Mouse (Mus musculus) lung, embryonic 14.5 days (tissue): ENCODE measurements around the gene Inhbb. TPM values are rescaled to one million over a fixed set of nuclear protein-coding genes. Genes with fewer than 3 reads are reported as not detected.

Experiments
- ATAC-seq: fragments of 200-750 bp; cut with Nextera tagmentation; 2 replicates; pipeline ENCODE4 v1.8.0; 2017; ENCODE audit warnings: mild to moderate bottlenecking, moderate TSS enrichment, moderate library complexity; ENCODE audit not compliant: insufficient read depth
- DNase-seq: peaks from one replicate; pipeline ENCODE4 v3.0.0-alpha.2; 2015
- H3K27ac ChIP-seq: fragments of 300-500 bp; sonication (generic); 2 replicates; pipeline ENCODE4 v1.5.1; 2014; ENCODE audit warnings: low read depth, mild to moderate bottlenecking, moderate library complexity
- H3K27me3 ChIP-seq: fragments of 300-500 bp; sonication (generic); 2 replicates; pipeline ENCODE4 v1.6.1; 2014; ENCODE audit warnings: low read length, control low read depth; ENCODE audit not compliant: insufficient read depth
- H3K36me3 ChIP-seq: fragments of 300-500 bp; sonication (generic); 2 replicates; pipeline ENCODE4 v1.6.1; 2014; ENCODE audit warnings: control low read depth; ENCODE audit not compliant: insufficient read depth
- H3K4me1 ChIP-seq: fragments of 300-500 bp; sonication (generic); 2 replicates; pipeline ENCODE4 v1.6.1; 2014; ENCODE audit warnings: antibody characterized with exemption, control low read depth; ENCODE audit not compliant: insufficient read depth
- H3K4me2 ChIP-seq: fragments of 300-500 bp; sonication (generic); 2 replicates; pipeline ENCODE4 v1.6.1; 2014; ENCODE audit warnings: mild to moderate bottlenecking
- H3K4me3 ChIP-seq: fragments of 300-500 bp; sonication (generic); 2 replicates; pipeline ENCODE4 v1.5.1; 2014; ENCODE audit warnings: low read depth, low read length
- H3K9ac ChIP-seq: fragments of 300-500 bp; sonication (generic); 2 replicates; pipeline ENCODE4 v1.6.1; 2014
- H3K9me3 ChIP-seq: fragments of 300-500 bp; sonication (generic); 2 replicates; pipeline ENCODE4 v1.6.1; 2016; ENCODE audit warnings: low read depth, low read length, control low read depth
- CTCF ChIP-seq: IDR thresholded peaks from 2 replicates; pipeline ENCODE4 v1.5.1; 2016; ENCODE audit warnings: antibody characterized with exemption, low read depth
- WGBS: fragments of 180-500 bp; shearing (Covaris S2); extraction: QIAGEN DNeasy Blood & Tissue Kit; methylation state at CpG from one replicate; pipeline ENCODE4 v1.1.7; 2014; 5-methylcytosine and 5-hydroxymethylcytosine counted together
- polyA plus RNA-seq: library from polyadenylated mRNA; unstranded; fragments of >200 nt; fragmentation: Nextera tagmentation; extraction: Ambion mirVana; gene quantifications from 2 replicates; pipeline ENCODE4 v1.2.1, GENCODE M21; 2014

Inhbb gene
- polyA plus RNA-seq, 1 experiment from 2014 or later, result 0.13 TPM

DNA sequence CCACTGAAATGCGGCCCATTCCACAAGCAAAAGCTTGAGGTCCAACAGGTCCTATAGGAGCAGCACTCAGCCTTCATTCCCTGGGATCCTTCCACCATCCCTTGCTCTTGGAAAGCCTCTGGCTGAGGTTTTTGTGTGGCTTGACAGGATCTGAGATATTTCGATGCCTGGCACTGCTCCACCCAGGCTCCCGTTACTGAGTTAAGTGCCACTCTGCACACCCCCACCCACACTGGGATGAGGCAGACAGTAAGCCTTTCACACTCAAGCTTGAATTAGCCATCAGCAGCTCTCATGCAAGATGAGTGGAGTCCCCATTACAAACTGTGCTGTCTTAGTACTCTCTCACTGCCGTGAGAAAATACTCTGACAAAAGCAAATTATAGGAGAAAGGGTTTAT is 41.4 kb downstream of the Inhbb start:
- ATAC-seq, result no peak
- no peak for TF ChIP-seq CTCF

DNA sequence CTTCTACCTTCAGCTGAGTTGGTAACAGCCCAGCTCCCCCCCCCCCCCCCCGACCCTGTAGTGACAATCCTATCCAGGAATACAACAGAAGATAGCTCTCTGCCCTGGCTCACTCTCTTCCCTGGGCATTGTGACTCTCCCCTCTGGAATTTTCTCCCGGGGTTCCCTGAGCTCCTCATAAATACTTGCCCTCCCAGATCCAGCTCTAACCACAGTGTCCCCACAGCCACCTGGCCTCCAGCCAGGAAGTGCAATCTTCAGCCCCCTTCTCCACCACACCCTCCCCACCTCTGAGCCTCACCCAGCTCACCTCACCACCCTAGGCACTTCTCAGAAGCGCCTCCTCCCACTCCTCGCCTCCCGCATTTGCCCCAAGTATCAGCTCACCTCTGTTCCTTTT is 46.7 kb downstream of the Inhbb start:
- no peak overlapping the region for H3K4me3 ChIP-seq
- ATAC-seq (no peak), DNase-seq (no peak)
- no peaks in the 10 kb centered on the region for H3K27me3 ChIP-seq
- H3K36me3 ChIP-seq, result no peaks in the 10 kb centered on the region
- 57% methylated on average over 5 of the region's 5 CpGs for WGBS
- H3K9ac ChIP-seq, result no peak overlapping the region
- H3K4me2 ChIP-seq, result no peak overlapping the region
- no peaks in the 10 kb centered on the region for H3K4me1 ChIP-seq
- H3K9me3 ChIP-seq, result no peaks in the 10 kb centered on the region
- TF ChIP-seq CTCF, result no peak
- H3K27ac ChIP-seq, result no peak overlapping the region

More for the DNA sequence above, 41.4 kb downstream of the Inhbb start:
- H3K9me3 ChIP-seq, result no peaks in the 10 kb centered on the region
- H3K9ac ChIP-seq, result no peak overlapping the region
- no peaks in the 10 kb centered on the region for H3K4me1 ChIP-seq
- DNase-seq, result no peak
- H3K36me3 ChIP-seq, result no peaks in the 10 kb centered on the region
- H3K4me2 ChIP-seq, result no peak overlapping the region
- no peaks in the 10 kb centered on the region for H3K27me3 ChIP-seq
- no peak overlapping the region for H3K27ac ChIP-seq
- no peak overlapping the region for H3K4me3 ChIP-seq
- WGBS, result 73% methylated on average over 4 of the region's 4 CpGs

DNA sequence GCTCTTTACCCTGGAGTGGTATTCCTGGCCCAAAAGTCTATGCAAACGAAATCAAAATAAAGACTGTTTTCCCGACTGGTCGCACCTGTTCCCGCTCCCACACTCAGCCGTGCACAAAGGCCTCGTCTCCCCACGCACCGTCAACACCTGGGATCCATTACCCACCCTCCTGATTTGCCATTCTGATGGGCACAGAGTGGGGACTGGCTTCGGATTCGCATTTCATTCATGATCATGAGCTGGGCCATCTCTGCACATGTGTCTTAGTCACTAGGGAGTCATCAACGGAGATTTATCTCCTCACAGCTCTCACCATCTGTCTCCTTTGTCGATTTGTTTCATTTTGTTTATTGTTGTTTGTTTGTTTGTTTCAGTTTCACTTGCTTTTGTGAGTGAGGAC is 54.5 kb downstream of the Inhbb start:
- H3K4me1 ChIP-seq, result no peaks in the 10 kb centered on the region
- no peaks in the 10 kb centered on the region for H3K36me3 ChIP-seq
- H3K4me2 ChIP-seq, result no peak overlapping the region
- H3K27ac ChIP-seq, result no peak overlapping the region
- DNase-seq (no peak), ATAC-seq (no peak)
- H3K9me3 ChIP-seq, result no peaks in the 10 kb centered on the region
- no peak overlapping the region for H3K4me3 ChIP-seq
- H3K27me3 ChIP-seq, result no peaks in the 10 kb centered on the region
- 60% methylated on average over 12 of the region's 12 CpGs for WGBS
- TF ChIP-seq CTCF, result no peak
- H3K9ac ChIP-seq, result no peak overlapping the region

DNA sequence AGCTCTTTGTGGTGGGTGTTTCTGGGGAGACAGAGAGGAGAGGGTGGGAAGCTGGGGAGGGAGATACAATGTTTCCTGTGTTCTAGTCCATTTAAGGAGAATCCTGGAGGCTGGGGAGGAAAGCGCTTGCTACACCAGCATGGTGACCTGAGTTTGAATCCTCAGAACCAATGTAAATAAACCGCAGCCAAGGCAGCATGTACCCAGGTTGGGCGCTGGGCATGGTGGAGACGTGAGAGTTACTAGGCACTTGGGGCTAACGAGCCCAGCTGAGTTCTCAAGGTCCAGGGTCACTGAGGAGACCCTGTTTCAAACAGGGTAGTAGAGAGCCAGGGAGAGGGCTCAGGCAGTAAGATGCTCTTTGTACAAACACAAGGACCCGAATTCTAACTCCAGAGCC is 55.7 kb downstream of the Inhbb start:
- ATAC-seq (no peak), DNase-seq (no peak)
- H3K9ac ChIP-seq, result no peak overlapping the region
- H3K9me3 ChIP-seq, result no peaks in the 10 kb centered on the region
- H3K4me3 ChIP-seq, result no peak overlapping the region
- no peak for TF ChIP-seq CTCF
- H3K4me2 ChIP-seq, result no peak overlapping the region
- WGBS, result 51% methylated on average over 6 of the region's 6 CpGs
- no peaks in the 10 kb centered on the region for H3K4me1 ChIP-seq
- H3K27ac ChIP-seq, result no peak overlapping the region
- H3K36me3 ChIP-seq, result no peaks in the 10 kb centered on the region
- H3K27me3 ChIP-seq, result no peaks in the 10 kb centered on the region

Other genes starting within 250 kb of the Inhbb start
- 219 and 221 TPM in 2 replicates for gene Ralb, start 82.5 kb upstream of the Inhbb start, polyA plus RNA-seq
- 32.4 and 33.2 TPM in 2 replicates for gene Tmem185b, start 103.9 kb upstream of the Inhbb start, polyA plus RNA-seq
- gene Epb41l5, start 226.8 kb upstream of the Inhbb start, polyA plus RNA-seq, result 49.9 and 55.7 TPM in 2 replicates